Mouse (Mus musculus) cerebellum, postnatal 25 days (tissue): ENCODE measurements around the gene Nxf1.
A peak's percentile ranks its signal among the peaks of the same experiment; 100 is the strongest.

Source experiments
- DNase-seq, 2 experiments: peaks; one replicate each; pipeline ENCODE4 v3.0.0; 2021; ENCODE audit warnings: mixed read lengths in 2 of 2

The Nxf1 gene

GRCm38 (mm10) chr19:8772996-8773395 is 16.1 kb downstream of the Nxf1 start:
- DNase-seq, result no peak

- no peak for DNase-seq
Measured at GRCm38 (mm10) chr19:8773409-8773808, 16.5 kb downstream of the Nxf1 start.

GRCm38 (mm10) chr19:8774086-8774835 is 17.4 kb downstream of the Nxf1 start, which contains the start of gene Tmem179b:
TSS of gene Tmem179b (minus strand) at chr19:8774467.
- DNase-seq, result peak; percentile 98 to 99

GRCm38 (mm10) chr19:8774951-8775421 is 18.1 kb downstream of the Nxf1 start:
- DNase-seq, result no peak

GRCm38 (mm10) chr19:8786008-8786781 is 29.3 kb downstream of the Nxf1 start, which contains the start of gene Taf6l:
TSS of gene Taf6l (minus strand) at chr19:8786417.
- peak; percentile 89 to 93 for DNase-seq

- peak; percentile 37 to 69 for DNase-seq
Measured at GRCm38 (mm10) chr19:8788521-8788920, 31.6 kb downstream of the Nxf1 start.

GRCm38 (mm10) chr19:8789171-8789570 is 32.3 kb downstream of the Nxf1 start:
- no peak for DNase-seq

- no peak for DNase-seq
Measured at GRCm38 (mm10) chr19:8790171-8790570, 33.3 kb downstream of the Nxf1 start.

- DNase-seq, result peak; percentile 86 to 93
Measured at GRCm38 (mm10) chr19:8798264-8798946, 41.5 kb downstream of the Nxf1 start, which contains the start of gene Polr2g. TSS of gene Polr2g (minus strand) at chr19:8798577.

GRCm38 (mm10) chr19:8798947-8799315 is 42.1 kb downstream of the Nxf1 start:
- DNase-seq, result no peak

- DNase-seq, result peak; percentile 93 to 94
Measured at GRCm38 (mm10) chr19:8802130-8802821, 45.4 kb downstream of the Nxf1 start, which contains the start of gene Zbtb3. TSS of gene Zbtb3 (plus strand) at chr19:8802555.

GRCm38 (mm10) chr19:8803204-8803780 is 46.4 kb downstream of the Nxf1 start:
- DNase-seq, result no peak

- no peak for DNase-seq
Measured at GRCm38 (mm10) chr19:8803879-8804660, 47.2 kb downstream of the Nxf1 start.

- no peak for DNase-seq
Measured at GRCm38 (mm10) chr19:8806810-8807209, 49.9 kb downstream of the Nxf1 start.

GRCm38 (mm10) chr19:8815812-8816211 is 58.9 kb downstream of the Nxf1 start:
- DNase-seq, result peak in 1 of 2 experiments; percentile 37

GRCm38 (mm10) chr19:8817001-8817400 is 60.1 kb downstream of the Nxf1 start:
- DNase-seq, result no peak

GRCm38 (mm10) chr19:8818301-8818798 is 61.5 kb downstream of the Nxf1 start:
- DNase-seq, result peak in 1 of 2 experiments; percentile 28

GRCm38 (mm10) chr19:8818801-8819595 is 62.1 kb downstream of the Nxf1 start, which contains the start of gene Ttc9c:
TSS of gene Ttc9c (minus strand) at chr19:8819333.
- DNase-seq, result peak; percentile 95 to 96

- DNase-seq, result peak; percentile 99
Measured at GRCm38 (mm10) chr19:8819596-8820423, 62.9 kb downstream of the Nxf1 start, which contains the start of gene Hnrnpul2. TSS of gene Hnrnpul2 (plus strand) at chr19:8820010.
